Mouse (Mus musculus) left cerebral cortex, adult 9 months (tissue): ENCODE measurements at regions not wholly inside any gene's neighbourhood (a gene's known extent, or its start where the extent isn't known, plus 50 kb on each side); places are given as distances from the start of the nearest gene placed in this dataset.

Source experiments
- DNase-seq, 2 experiments: peaks; one replicate each; pipeline ENCODE4 v3.0.0; 2022; ENCODE audit warnings: low spot score in 2 of 2

DNA sequence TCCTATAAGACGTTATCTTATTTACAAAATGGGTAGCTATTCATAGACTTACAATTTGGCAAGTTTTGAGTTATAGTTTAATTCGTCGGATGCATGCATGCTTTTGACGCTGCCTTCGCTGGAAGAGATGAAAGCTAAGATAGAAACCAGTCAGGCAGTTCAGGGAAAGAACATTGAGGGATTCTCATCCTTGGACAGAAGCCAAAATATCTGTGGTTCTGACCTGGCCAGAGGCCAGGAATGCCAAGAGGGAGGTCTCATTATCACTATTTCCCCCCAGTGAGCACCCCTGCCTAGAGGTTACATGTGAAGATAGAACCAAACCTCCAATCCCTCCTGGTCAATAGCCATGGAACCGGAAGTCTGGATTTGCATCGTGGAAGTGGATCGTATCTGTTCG lies 167.1 kb upstream of the Ankrd55 start:
- DNase-seq, result no peak

DNA sequence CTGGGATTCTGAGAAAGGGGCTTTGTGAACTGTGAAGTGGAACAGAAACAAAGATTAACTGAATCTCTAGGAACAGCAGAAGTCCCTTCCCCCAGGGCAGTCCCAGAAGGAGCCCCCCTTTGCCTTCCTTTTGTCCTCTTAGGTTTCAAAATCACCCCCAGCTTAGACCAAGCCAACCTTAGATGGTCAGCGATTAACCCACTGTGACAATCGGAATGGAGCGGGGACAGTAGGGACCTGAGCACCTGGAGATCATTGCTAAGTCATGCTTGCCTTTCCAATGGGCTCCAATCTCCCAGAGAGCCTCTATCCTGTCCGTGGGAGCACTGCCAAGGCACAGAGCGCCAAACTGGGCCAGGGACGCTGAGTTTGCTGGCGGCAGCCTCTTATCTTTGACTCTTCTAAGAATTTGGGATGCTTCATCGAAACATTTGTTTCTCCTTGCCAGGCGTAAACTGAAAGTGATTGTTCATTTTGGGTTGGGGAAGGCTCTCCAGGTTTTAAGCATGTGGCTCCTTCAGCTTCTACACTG lies 165.3 kb upstream of the Ankrd55 start:
- no peak for DNase-seq

DNA sequence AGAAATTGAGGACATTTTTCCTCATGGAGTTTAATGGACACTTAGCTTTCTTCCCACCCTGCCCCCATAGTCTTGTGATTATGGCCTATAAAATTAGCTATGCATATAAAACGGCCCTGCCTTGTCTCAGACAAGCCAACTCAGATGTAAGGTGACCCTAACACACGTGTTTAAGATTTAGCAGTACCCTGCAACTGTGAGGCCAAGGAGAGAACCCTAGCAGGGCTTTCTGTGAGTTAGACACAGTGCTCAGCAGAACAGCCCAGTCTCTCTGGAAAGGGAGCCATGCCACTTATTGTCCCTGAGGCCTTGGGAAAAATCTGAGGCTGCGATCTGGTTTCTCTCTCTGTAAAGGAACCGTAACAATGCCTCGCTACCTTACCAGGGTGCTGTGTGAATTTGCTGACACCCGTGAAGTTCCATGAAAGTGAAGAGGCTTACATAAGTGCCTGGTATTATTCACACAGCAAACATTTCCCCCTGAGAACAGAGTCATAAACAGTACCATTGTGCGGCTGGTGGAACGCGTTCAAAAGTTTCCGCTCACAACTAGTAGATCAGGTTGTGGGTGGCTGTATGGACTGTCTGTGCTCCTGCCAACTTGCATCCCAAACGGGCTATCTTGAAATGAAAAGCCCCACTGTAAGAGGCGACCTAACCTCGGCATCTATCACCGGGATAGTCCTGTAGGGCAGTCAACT lies 162.3 kb upstream of the Ankrd55 start:
- DNase-seq, result no peak

DNA sequence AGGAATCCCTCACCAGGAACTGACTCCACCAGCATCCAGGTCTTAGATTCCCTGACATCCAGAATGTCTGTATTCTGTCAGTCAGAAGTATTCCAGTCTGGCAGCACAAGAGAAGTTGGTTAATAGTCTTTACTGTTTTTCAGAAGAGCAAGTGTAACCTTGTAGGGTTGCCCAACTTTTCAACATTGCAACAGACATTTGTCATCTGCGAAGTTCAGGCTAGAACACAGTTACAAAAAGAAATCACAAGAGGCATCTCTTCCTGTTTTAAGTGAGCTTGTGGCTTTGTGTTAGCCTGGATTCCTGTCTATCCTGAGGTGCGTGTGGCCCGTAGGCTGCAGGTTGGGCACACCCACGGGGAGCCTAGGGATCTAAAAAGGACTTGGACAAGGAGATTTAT lies 158.0 kb upstream of the Ankrd55 start:
- no peak for DNase-seq

DNA sequence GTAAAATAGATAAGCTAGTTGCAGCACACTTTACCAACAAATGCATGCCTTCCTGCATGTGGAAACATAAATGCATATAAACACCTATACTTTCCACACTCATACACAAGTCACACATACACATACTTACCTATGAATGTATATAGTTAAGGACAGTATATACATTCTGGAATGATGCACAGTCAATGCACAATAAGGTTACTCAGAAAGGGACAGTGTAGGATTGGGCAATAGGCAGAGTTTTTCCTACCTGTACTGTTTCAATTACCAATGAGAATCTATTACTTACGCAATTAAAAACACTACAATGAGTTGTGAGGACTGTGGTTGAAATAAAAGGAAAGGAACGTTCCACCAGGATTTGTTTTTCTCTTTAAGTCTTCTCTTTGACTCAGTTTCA lies 157.5 kb upstream of the Ankrd55 start:
- DNase-seq, result no peak

DNA sequence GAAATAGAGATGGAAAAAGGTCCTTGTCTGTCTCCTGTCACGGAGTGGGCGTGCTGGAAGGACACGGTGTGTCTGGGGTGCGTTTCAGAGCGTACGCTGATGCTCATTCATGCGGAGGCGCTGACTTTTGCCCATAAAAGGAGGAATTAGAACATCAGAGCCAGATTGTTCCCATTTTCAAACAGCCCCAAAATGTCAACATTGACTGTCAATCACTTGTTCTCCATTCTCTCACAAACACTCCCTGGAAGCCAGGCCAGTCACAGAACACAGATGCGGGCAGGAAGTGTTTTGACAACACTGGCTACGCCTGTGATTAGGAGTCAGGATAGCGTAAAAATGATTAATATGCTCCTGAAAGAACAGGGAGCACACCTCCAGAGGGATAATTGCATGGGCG lies 157.1 kb upstream of the Ankrd55 start:
- DNase-seq, result no peak

DNA sequence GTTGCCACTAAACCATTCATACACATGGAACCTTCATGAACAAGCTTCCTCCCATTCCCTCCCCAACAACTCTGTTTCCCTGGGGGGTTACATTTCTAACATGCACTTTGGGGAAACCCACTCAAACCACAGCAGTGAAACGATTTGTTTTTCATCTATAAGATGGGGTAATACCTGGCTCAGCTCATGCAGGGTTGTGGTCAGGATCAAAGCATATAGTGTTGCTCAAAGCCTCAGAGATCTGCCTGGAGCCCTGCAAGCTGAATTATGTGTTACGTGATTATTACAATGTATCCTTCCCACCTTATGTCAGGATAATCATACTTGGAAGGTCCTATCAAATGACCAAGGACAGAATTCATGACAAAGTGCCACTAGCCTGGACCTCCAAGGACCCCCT lies 154.5 kb upstream of the Ankrd55 start:
- no peak for DNase-seq

DNA sequence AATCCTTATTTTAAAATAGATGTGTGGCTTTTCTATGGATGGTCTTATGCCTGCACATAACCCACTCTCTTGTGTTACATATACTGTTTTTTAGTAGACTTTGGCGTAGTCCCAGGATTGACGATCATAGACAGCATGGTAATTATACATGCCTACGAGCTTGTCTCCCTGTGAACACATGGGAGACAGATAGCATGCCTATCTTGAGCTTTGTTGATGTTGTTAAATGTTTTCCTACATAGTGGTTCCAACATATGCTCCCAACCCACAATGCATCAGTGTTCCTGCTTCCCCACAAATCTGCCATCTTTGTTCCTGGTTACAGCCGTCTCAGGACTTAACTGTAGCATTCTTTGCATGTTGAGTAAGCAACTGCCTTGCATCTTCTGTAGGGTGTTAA lies 153.6 kb upstream of the Ankrd55 start:
- no peak for DNase-seq

DNA sequence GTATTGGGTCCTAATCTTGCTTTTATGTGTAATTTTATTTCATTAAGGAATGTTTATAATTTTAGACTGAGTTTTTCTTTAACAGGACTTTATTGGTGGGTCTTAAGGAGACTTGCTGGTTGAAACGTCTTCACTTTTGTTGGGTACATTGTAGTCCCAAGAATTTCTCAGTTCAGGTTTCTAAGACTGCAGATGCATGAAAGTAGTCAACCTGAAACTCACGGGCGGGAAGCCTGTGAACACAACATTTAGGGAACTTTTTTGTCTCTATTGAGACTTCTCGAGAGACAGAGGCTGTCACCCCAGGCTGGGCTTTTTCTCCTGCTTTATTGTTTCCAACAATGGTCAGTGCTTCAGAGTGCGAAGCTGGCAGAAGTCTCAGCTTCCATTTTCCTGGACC lies 152.5 kb upstream of the Ankrd55 start:
- no peak for DNase-seq

DNA sequence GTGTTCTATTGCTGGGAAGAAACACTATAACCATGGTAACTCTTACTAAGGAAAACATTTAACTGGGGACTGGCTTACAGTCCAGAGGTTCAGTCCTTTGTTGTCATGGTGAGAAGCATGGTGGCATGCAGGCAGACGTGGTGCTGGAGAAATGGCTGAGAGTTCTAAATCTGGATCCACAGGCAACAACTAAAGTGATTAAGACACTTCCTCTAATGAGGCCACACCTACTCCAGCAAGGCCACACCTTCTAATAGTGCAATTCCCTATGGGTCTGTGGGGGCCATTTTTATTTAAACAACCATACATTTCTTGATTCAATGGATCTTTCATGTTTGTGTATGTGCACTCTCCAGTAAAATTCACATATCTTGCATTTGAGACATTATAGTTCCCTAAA lies 151.4 kb upstream of the Ankrd55 start:
- DNase-seq, result no peak

DNA sequence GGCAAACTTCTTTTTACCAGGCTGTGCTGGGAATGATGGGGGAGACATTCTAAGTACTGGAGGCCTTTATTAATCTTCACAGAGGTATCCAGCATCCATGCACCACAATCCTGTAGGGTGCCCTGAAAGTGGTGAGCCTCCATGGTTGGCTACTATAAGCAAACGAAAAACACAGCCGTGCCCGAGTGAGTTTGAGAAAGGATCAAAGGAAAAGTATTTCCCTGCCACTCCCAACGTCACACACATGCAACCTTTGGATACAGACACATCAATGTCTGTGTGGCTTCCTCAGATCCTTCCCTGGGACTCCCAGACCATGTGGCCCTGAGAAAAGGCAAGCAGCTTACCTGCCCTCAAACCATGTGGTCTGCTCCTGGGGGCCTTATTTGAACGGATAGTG lies 147.4 kb upstream of the Ankrd55 start:
- DNase-seq, result no peak

DNA sequence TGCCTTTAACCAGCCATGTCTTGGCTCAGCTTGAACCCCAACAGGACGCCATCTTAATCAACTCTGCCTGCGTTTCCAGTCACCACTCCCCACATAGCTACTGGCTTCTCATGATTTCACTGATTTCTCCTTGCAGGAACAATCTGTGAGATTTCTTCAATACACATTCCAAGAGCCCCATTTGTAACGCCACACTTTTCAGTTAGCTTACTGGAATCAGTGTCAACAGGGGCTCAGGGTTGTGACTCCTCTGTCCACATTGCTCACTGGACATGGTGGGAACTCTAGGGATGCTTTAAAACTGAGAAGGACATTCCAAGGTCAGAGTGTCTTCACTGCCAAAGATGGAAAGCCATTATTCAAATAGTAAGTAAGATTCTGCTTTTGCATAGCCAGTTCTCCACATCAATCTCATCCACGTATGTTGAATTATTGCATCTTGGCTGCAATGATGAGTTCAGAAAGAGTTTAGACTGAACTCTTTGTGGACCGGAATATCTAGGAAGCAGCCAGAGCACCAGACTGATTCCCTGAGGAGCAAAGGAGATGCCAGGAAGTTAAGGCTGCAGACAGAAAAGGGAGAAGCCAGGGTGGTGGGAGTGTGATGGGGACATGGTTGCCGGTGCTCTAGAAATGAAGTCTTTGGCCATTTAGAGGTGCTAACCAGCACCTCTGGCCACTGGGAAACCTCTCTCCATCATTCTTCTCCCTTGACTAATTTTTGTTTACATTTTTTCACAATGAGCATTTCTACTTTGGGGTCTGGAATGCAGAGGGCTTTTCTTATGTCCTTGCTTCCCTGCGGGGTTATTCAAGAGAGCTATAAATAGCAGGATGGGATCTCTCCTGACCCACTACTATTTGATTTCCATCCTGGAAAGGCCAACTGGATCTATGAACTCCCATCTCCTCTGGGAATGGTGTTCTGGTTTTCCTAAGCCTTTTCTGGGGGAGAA lies 143.6 kb upstream of the Ankrd55 start:
- DNase-seq, result no peak

DNA sequence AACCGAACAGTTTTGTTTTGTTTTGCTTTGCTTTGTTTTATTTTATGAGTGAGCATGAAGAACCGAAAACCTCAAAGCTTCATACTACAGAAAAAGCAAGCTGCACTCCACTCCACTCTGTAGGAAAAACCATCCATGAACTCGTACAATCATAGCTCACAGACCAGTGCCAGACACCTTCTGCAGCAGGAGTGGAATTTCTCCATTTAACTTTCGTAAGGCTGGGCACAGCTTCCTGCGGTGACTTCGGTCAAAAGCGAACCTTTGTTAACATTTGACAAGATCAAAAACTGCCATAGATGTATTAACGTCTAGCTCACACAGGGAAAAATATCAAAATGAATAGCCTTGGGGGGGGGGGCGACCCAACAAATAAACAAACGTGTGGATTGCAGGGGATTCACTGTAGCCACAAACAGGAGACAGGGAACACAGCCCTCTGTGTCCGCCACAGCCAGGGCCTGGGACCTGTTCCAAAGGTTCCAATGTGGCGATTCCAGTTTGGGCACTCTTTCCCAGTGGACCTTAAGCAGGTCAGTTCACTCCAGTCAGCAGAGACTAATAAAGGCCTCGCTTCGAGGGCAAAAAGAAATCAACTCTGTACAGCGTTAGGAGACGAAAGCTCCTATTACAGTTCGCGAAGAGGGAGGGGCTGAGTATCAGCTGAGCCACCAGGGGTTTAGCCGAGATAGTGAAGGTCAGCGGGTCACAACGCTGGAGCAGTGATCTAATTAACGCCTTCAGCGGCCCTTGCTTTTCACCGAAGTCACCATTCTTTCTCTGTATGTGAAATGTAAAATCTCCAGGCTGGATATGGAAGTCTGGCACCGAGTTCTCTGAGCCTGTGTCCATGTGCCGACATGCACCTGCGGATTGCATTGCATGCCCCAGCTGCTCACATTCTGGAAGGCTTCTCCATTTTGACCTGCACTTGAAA lies 135.4 kb upstream of the Ankrd55 start:
- DNase-seq, result peak in 1 of 2 experiments; percentile 14

DNA sequence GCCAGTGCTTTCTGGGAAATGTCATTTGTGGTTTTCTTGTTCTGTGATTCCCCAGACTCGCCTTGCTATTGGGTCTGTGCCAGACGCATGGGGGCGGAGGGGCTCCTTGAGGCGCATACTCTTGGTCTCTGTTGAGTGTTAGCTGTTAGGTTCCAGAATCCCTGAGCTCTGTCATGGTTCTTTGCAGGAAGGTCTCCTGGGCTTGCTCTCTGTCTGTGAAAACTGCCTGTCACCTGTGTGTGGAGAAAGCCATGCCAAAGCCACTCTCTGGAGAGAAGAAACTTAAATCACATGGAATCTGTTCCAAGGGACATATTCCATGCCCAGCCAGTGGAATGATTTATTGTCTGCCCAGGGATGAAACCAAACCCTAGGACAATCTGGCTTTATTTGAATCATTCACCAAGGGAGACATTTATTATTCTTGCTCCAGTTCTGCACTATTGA lies 134.5 kb upstream of the Ankrd55 start:
- DNase-seq, result no peak

DNA sequence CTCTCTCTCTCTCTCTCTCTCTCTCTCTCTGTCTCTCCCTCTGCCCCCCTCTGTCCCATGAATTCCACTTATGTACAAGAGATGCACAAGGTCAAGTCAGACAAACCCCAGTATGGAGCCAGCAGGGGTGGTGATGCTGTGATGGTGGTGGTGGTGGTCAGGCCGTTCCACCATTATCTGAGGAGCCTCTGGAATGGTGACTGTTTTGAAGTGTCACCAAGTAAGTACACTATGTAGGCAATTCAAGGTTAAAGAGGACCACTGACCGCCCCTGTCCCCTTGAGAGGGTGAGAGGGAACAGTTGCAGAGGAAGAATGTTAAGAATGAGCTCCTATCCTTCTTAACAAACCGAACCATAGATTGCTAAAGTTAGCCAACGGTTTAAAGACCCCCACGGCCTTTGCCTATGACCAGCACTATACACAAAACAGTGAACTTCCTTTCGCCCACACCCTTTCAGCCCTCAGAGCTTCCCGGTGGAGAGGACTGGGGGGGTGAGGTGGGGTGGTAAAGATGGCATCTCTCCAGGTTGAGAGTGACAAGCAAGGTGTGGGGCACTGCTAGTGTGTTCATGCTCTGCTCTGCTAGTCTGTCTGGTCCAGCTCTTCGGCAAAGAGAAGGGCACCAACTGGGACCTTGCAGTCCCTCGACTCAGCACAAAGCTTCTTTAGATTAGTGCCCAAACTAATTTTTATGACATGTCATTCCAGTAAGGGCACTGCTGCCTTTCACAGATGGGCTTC lies 128.7 kb upstream of the Ankrd55 start:
- no peak for DNase-seq

DNA sequence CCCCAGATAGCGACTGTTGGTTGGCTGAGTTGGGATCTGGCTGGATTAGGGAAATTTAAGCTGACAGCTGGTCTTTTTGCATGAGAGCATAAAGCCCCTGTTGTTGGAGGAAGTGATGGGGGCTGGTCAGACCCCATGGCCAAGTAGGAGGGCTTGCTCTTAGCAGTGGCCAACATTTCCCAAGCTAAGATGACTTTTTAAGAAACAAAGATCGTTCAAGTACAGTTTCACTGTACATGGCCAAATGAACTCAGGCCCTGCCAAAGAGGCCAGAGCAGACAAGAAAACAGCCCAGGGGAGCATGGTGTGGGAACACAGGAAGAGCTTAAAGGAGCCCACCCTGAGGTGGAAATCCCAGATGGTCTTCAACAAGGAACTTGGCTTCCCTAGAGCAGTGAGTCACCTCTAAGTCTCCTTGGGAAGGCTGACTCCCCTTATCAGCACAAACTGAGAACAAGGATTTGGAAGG lies 128.0 kb upstream of the Ankrd55 start:
- no peak for DNase-seq

DNA sequence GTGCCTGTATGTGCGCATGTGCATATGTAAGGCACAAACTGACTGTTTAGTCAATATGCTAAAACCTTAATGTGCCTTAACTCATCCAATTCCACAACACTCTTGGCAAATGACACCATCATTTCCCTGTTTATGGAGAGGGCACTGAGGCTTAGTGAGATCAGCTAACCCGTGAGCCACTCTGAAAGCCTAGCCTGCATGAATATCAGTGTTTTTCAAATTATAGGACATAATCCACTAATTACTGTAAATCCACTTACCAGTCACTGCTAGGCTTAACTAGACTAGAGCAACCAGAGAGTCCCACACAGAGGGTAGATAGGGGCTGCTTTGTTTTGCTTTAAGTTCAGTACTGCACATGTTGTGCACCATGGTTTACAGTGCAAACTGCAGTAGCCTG lies 127.5 kb upstream of the Ankrd55 start:
- no peak for DNase-seq

DNA sequence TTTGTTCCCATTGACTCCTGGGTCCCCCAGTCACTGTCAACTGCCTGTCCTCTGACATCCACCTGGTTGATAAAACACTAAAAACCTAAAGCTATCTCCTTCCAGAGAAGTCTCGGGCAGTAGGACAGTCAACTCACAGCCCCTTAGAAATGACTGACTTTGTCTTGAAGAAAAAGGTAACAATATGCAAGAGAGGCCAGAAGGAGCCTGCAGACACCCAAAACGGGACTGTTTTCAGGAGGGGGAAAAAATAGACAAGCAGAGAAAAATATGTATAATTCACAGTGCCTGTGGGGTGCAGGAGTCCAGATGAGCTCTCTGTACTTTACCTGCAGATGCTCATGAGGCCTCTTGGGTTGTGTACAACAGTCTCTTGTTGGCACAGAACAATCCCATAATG lies 126.4 kb upstream of the Ankrd55 start:
- no peak for DNase-seq

DNA sequence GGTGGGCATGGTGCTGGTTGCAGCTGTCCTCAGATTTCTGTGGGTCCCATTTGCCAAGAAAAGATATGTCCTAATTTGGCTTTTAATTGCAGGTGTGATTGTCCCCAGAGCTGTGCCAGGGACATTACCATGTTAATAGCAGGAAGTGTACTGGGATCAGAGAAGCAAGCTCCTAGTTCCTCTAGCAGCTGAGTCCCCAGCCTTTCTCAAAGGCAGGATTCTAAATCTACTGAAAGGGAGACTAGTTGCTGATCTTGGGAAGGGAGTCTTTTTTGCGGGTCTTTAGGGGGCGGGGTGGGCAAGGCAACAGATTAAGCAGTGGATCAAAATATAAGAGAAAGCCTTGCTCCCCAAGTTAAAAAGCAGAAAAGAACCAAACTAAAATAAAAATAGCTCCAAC lies 122.3 kb upstream of the Ankrd55 start:
- DNase-seq, result no peak

DNA sequence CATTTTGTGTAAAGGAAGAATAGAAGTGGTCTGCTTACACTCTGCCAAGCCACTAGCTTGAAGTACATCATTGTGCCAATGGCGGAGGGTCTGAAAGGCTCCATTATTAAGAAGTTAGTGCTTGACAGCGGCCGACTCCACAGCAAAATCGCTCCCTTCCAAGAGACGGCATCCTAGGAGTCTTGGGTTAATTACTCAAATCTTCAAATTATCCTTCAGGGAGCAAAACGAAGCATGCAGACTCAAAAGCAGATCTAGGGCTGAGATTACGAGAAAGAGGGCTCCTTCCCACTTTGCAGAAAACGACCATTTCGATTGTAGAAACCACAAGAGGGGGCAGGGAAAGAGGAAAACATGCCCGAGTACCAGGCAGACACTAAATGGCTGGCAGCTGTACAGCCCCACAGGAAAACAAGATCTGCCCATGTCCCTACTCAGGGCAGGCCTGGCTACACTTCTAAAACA lies 121.9 kb upstream of the Ankrd55 start:
- peak; percentile 8 to 16 for DNase-seq

DNA sequence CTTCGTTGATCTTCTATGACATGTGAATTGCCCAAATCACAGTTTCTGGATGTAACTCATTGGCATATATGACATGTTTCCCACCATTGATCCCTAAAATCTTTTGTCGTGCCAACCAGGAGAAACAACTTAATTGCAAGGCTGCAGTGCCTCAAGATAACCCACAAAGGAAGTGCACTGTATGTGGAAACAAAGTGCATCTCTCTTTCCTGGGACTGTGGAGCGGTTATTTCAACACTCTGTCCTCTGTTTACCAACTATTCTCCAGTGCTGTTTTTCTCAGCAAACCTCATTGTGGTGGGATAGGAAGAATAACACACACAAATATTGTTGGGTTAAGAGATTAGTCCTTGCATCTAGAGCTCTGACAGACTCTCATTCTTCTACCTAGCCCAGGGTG lies 119.8 kb upstream of the Ankrd55 start:
- no peak for DNase-seq
